Mouse (Mus musculus): ENCODE measurements around the gene Rev1. TPM values are rescaled to one million over a fixed set of nuclear protein-coding genes. Genes with fewer than 3 reads are reported as not detected.

Rev1 gene
- polyA plus RNA-seq, 2 experiments = 23.4 to 29.9 TPM

GRCm38 (mm10) chr1:38048121-38048520 lies 81.5 kb downstream of the Rev1 start:
- Histone ChIP-seq H3K27me3 (ENCODE audit: control insufficient read depth, insufficient read depth, low read length) (no peaks in the 10 kb centered on the region), H3K36me3 (ENCODE audit: control insufficient read depth, insufficient read depth, low read length) (peaks cover 90% of the 10 kb centered on the region), H3K4me2 (replicated peaks; ENCODE audit: low read depth, low read length, severe bottlenecking) (no peak overlapping the region), H3K4me1 (ENCODE audit: control insufficient read depth, insufficient read depth, low read length) (no peaks in the 10 kb centered on the region), H3K4me3 (replicated peaks; ENCODE audit: low read length) (no peak overlapping the region), H3K9ac (ENCODE audit: low read depth, low read length, severe bottlenecking) (no peak overlapping the region), H3K27ac (replicated peaks; ENCODE audit: low read depth, low read length) (no peak overlapping the region), H3K9me3 (ENCODE audit: control insufficient read depth, low read length) (no peaks in the 10 kb centered on the region)
- WGBS = 84% methylated on average over 3 of the region's 3 CpGs
- DNase-seq (ENCODE audit: low spot score) = no peak
- TF ChIP-seq POLR2A (IDR thresholded peaks at IDR 0.05; ENCODE audit: borderline replicate concordance, extremely low read depth, insufficient read depth, insufficient read length) = no peak
- ATAC-seq (ENCODE audit: low FRiP score, low read depth) = no peak

- 97% methylated on average over 2 of the region's 2 CpGs for WGBS
- Histone ChIP-seq H3K4me2 (replicated peaks; ENCODE audit: low read depth, low read length, severe bottlenecking) (no peak overlapping the region), H3K27ac (replicated peaks; ENCODE audit: low read depth, low read length) (no peak overlapping the region), H3K9ac (ENCODE audit: low read depth, low read length, severe bottlenecking) (no peak overlapping the region), H3K9me3 (ENCODE audit: control insufficient read depth, low read length) (no peaks in the 10 kb centered on the region), H3K36me3 (ENCODE audit: control insufficient read depth, insufficient read depth, low read length) (peaks cover 81% of the 10 kb centered on the region), H3K4me3 (replicated peaks; ENCODE audit: low read length) (no peak overlapping the region), H3K4me1 (ENCODE audit: control insufficient read depth, insufficient read depth, low read length) (no peaks in the 10 kb centered on the region), H3K27me3 (ENCODE audit: control insufficient read depth, insufficient read depth, low read length) (no peaks in the 10 kb centered on the region)
- TF ChIP-seq POLR2A (IDR thresholded peaks at IDR 0.05; ENCODE audit: borderline replicate concordance, extremely low read depth, insufficient read depth, insufficient read length) = no peak
- no peak for DNase-seq (ENCODE audit: low spot score)
- ATAC-seq (ENCODE audit: low FRiP score, low read depth) = no peak
These were observed 90.7 kb downstream of the Rev1 start for GRCm38 (mm10) chr1:38038898-38039297.

- no peaks in the 10 kb centered on the region for H3K9me3 ChIP-seq (ENCODE audit: control insufficient read depth, low read length)
- ATAC-seq (ENCODE audit: low FRiP score, low read depth) = no peak
- H3K4me2 ChIP-seq (replicated peaks; ENCODE audit: low read depth, low read length, severe bottlenecking) = no peak overlapping the region
- DNase-seq (ENCODE audit: low spot score) = no peak
- no peaks in the 10 kb centered on the region for H3K27me3 ChIP-seq (ENCODE audit: control insufficient read depth, insufficient read depth, low read length)
- no peak overlapping the region for H3K4me3 ChIP-seq (replicated peaks; ENCODE audit: low read length)
- no peak overlapping the region for H3K9ac ChIP-seq (ENCODE audit: low read depth, low read length, severe bottlenecking)
- no peak overlapping the region for H3K27ac ChIP-seq (replicated peaks; ENCODE audit: low read depth, low read length)
- WGBS = 93% methylated on average over 5 of the region's 5 CpGs
- no peak for TF ChIP-seq POLR2A (IDR thresholded peaks at IDR 0.05; ENCODE audit: borderline replicate concordance, extremely low read depth, insufficient read depth, insufficient read length)
- peaks cover 87% of the 10 kb centered on the region for H3K36me3 ChIP-seq (ENCODE audit: control insufficient read depth, insufficient read depth, low read length)
- no peaks in the 10 kb centered on the region for H3K4me1 ChIP-seq (ENCODE audit: control insufficient read depth, insufficient read depth, low read length)
These were observed 92.2 kb downstream of the Rev1 start for GRCm38 (mm10) chr1:38037375-38037774.

- H3K9ac ChIP-seq (ENCODE audit: low read depth, low read length, severe bottlenecking) = no peak overlapping the region
- H3K4me3 ChIP-seq (replicated peaks; ENCODE audit: low read length) = no peak overlapping the region
- no peaks in the 10 kb centered on the region for H3K27me3 ChIP-seq (ENCODE audit: control insufficient read depth, insufficient read depth, low read length)
- TF ChIP-seq POLR2A (IDR thresholded peaks at IDR 0.05; ENCODE audit: borderline replicate concordance, extremely low read depth, insufficient read depth, insufficient read length) = no peak
- WGBS = 90% methylated on average over 4 of the region's 4 CpGs
- DNase-seq (ENCODE audit: low spot score) (no peak), ATAC-seq (ENCODE audit: low FRiP score, low read depth) (no peak)
- peaks cover 82% of the 10 kb centered on the region for H3K36me3 ChIP-seq (ENCODE audit: control insufficient read depth, insufficient read depth, low read length)
- no peaks in the 10 kb centered on the region for H3K4me1 ChIP-seq (ENCODE audit: control insufficient read depth, insufficient read depth, low read length)
- H3K27ac ChIP-seq (replicated peaks; ENCODE audit: low read depth, low read length) = no peak overlapping the region
- no peaks in the 10 kb centered on the region for H3K9me3 ChIP-seq (ENCODE audit: control insufficient read depth, low read length)
- no peak overlapping the region for H3K4me2 ChIP-seq (replicated peaks; ENCODE audit: low read depth, low read length, severe bottlenecking)
These were observed 94.1 kb downstream of the Rev1 start for GRCm38 (mm10) chr1:38035521-38035920.

GRCm38 (mm10) chr1:38031391-38031790 lies 98.2 kb downstream of the Rev1 start:
- 86% methylated on average over 5 of the region's 5 CpGs for WGBS
- H3K36me3 ChIP-seq (ENCODE audit: control insufficient read depth, insufficient read depth, low read length) = peaks cover 58% of the 10 kb centered on the region
- H3K4me1 ChIP-seq (ENCODE audit: control insufficient read depth, insufficient read depth, low read length) = no peaks in the 10 kb centered on the region
- H3K4me3 ChIP-seq (replicated peaks; ENCODE audit: low read length) = no peak overlapping the region
- TF ChIP-seq POLR2A (IDR thresholded peaks at IDR 0.05; ENCODE audit: borderline replicate concordance, extremely low read depth, insufficient read depth, insufficient read length) = no peak
- H3K27ac ChIP-seq (replicated peaks; ENCODE audit: low read depth, low read length) = no peak overlapping the region
- no peaks in the 10 kb centered on the region for H3K9me3 ChIP-seq (ENCODE audit: control insufficient read depth, low read length)
- ATAC-seq (ENCODE audit: low FRiP score, low read depth) (no peak), DNase-seq (ENCODE audit: low spot score) (no peak)
- H3K9ac ChIP-seq (ENCODE audit: low read depth, low read length, severe bottlenecking) = no peak overlapping the region
- H3K4me2 ChIP-seq (replicated peaks; ENCODE audit: low read depth, low read length, severe bottlenecking) = no peak overlapping the region
- H3K27me3 ChIP-seq (ENCODE audit: control insufficient read depth, insufficient read depth, low read length) = no peaks in the 10 kb centered on the region

GRCm38 (mm10) chr1:38027301-38027700 lies 102.3 kb downstream of the Rev1 start:
- ATAC-seq (ENCODE audit: low FRiP score, low read depth) (no peak), DNase-seq (ENCODE audit: low spot score) (no peak)
- TF ChIP-seq POLR2A (IDR thresholded peaks at IDR 0.05; ENCODE audit: borderline replicate concordance, extremely low read depth, insufficient read depth, insufficient read length) = no peak
- Histone ChIP-seq H3K27ac (replicated peaks; ENCODE audit: low read depth, low read length) (no peak overlapping the region), H3K27me3 (ENCODE audit: control insufficient read depth, insufficient read depth, low read length) (no peaks in the 10 kb centered on the region), H3K4me2 (replicated peaks; ENCODE audit: low read depth, low read length, severe bottlenecking) (no peak overlapping the region), H3K4me3 (replicated peaks; ENCODE audit: low read length) (no peak overlapping the region), H3K9me3 (ENCODE audit: control insufficient read depth, low read length) (no peaks in the 10 kb centered on the region), H3K9ac (ENCODE audit: low read depth, low read length, severe bottlenecking) (no peak overlapping the region), H3K4me1 (ENCODE audit: control insufficient read depth, insufficient read depth, low read length) (no peaks in the 10 kb centered on the region), H3K36me3 (ENCODE audit: control insufficient read depth, insufficient read depth, low read length) (peaks cover 38% of the 10 kb centered on the region)
- 90% methylated on average over 7 of the region's 7 CpGs for WGBS
